ENCODE assay signal across 15 mouse cellular contexts in the genomic region with DNA sequence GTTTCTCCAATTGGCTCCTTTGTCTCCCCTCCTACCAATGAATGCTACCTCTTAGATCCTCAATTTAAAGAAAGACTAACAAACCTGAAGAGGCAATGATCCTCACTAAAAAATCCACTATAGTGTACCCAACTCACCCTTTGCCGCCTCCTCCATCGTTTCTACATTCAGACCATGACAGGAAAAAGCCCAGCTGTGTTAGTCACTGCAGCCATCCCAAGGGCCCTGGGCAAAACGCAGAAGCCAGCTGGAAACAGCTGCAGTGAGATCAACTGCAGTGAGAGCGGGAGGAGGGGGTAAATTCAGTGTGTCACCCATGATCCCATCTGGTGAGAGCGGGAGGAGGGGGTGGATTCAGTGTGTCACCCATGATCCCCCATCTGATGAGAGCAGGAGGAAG. TPM values are rescaled to one million over a fixed set of nuclear protein-coding genes. Genes with fewer than 3 reads are reported as not detected.
DNase-seq lines count a peak whose midpoint lies in the region; ATAC-seq lines count a peak whose summit lies in the region.
"Had no signal": no experiment of that assay in that cellular context is flagged by ENCODE, and none has a peak within 500 bp of the region (broad histone marks: within the 10 kb centered on the region; RNA-seq: fewer than 3 reads in every experiment).

No protein-coding gene starts in this region.

- intact Hi-C loops in heart, postnatal 25 days (cut with DNase I), result loop anchor here (5.0 kb wide), 1 partner anchor 52 kb away; no protein-coding TSS in a partner anchor
- intact Hi-C loops in left cerebral cortex, postnatal 25 days (cut with DNase I), result no loop called here

- no peak overlapping the region for H3K4me2 ChIP-seq in kidney, embryonic 15.5 days
- no peak overlapping the region for H3K4me2 ChIP-seq in kidney, embryonic 14.5 days (replicated peaks; ENCODE audit: low read depth, low read length)
- H3K4me2 ChIP-seq: hindbrain, embryonic 15.5 days had no signal

- no peaks in the 10 kb centered on the region for H3K36me3 ChIP-seq in kidney, embryonic 15.5 days
- no peaks in the 10 kb centered on the region for H3K36me3 ChIP-seq in kidney, embryonic 14.5 days (ENCODE audit: control insufficient read depth, insufficient read depth, low read length)
- H3K36me3 ChIP-seq: hindbrain, embryonic 15.5 days had no signal

- H3K27me3 ChIP-seq in kidney, embryonic 15.5 days, result no peaks in the 10 kb centered on the region
- H3K27me3 ChIP-seq in kidney, embryonic 14.5 days (ENCODE audit: control insufficient read depth, insufficient read depth, low read length), result no peaks in the 10 kb centered on the region
- H3K27me3 ChIP-seq: hindbrain, embryonic 15.5 days had no signal

- 0 out of 2 replicates have a peak overlapping the region, but pooled peaks have one; percentile 2 for H3K27ac ChIP-seq in kidney, embryonic 15.5 days
- no peak overlapping the region for H3K27ac ChIP-seq in kidney, embryonic 14.5 days (ENCODE audit: low read depth, low read length)
- H3K27ac ChIP-seq: hindbrain, embryonic 15.5 days had no signal

- DNase-seq in testis, postnatal 10 days (ENCODE audit: low spot score), result peak; percentile 50
- no peak for DNase-seq in testis, postnatal 14 days (ENCODE audit: low spot score)
- peak; percentile 54 for DNase-seq in heart, postnatal 25 days (ENCODE audit: low spot score)
- no peak for DNase-seq in urinary bladder, postnatal 14 days (ENCODE audit: low spot score)
- no peak for DNase-seq in left cerebral cortex, postnatal 25 days (ENCODE audit: low spot score in 2 of 2)
- DNase-seq: cerebellum, postnatal 25 days; left cerebral cortex, postnatal 4 days; spleen, adult 18-20 months; thymus, adult 2 months had no signal

- H3K9me3 ChIP-seq in kidney, embryonic 15.5 days (replicated peaks), result no peaks in the 10 kb centered on the region
- H3K9me3 ChIP-seq in kidney, embryonic 14.5 days (ENCODE audit: control insufficient read depth, low read length), result no peaks in the 10 kb centered on the region
- H3K9me3 ChIP-seq: hindbrain, embryonic 15.5 days had no signal

- H3K4me3 ChIP-seq in kidney, embryonic 15.5 days (replicated peaks), result no peak overlapping the region
- no peak overlapping the region for H3K4me3 ChIP-seq in kidney, embryonic 14.5 days (ENCODE audit: low read length)
- H3K4me3 ChIP-seq: hindbrain, embryonic 15.5 days had no signal

- peaks cover 49% of the 10 kb centered on the region for H3K4me1 ChIP-seq in kidney, embryonic 15.5 days
- peaks cover 19% of the 10 kb centered on the region for H3K4me1 ChIP-seq in kidney, embryonic 14.5 days (ENCODE audit: control insufficient read depth, insufficient read depth, low read length)

- WGBS in kidney, embryonic 15.5 days, result 40% methylated on average over 5 of the region's 5 CpGs
- 42% methylated on average over 5 of the region's 5 CpGs for WGBS in kidney, embryonic 14.5 days

- ATAC-seq in kidney, embryonic 15.5 days (replicated peaks; ENCODE audit: low FRiP score), result no peak
- no peak for ATAC-seq in kidney, embryonic 14.5 days (ENCODE audit: low FRiP score, low TSS enrichment)
- no peak for ATAC-seq in cerebellum, adult (ENCODE audit: insufficient number of reproducible peaks, low FRiP score, low TSS enrichment)
- ATAC-seq: CD4-positive, CD25-positive, alpha-beta regulatory T cell, adult 4 months; midbrain, embryonic 16.5 days had no signal

- H3K9ac ChIP-seq in kidney, embryonic 15.5 days, result no peak overlapping the region
- H3K9ac ChIP-seq in kidney, embryonic 14.5 days (ENCODE audit: low read depth, low read length), result no peak overlapping the region
- H3K9ac ChIP-seq: hindbrain, embryonic 15.5 days had no signal

RNA-seq across cellular contexts. Expression of a gene that starts 28.0 kb away (rescaled TPM):
- 41.6 and 47.7 TPM in 2 replicates for polyA plus RNA-seq in kidney, embryonic 15.5 days (2015; fragmentation: Nextera tagmentation; extraction: Ambion mirVana)
- polyA plus RNA-seq in kidney, embryonic 14.5 days (2014; fragmentation: Nextera tagmentation; extraction: Ambion mirVana), result 57.6 and 64.6 TPM in 2 replicates
- 100 to 1,000 TPM; 111 to 117 TPM for total RNA-seq in heart, postnatal 25 days (2021)
- 100 to 1,000 TPM; 244 to 265 TPM for total RNA-seq in left cerebral cortex, postnatal 25 days (2021)
- polyA plus RNA-seq: CD4-positive, CD25-positive, alpha-beta regulatory T cell, adult 4 months had no signal

Comparison
In these comparisons a context has a peak if more than half of its experiments do, and no peak if none do; other contexts are left out.
1. DNase-seq: peak in testis, postnatal 10 days (single experiment) and heart, postnatal 25 days (single experiment); none in testis, postnatal 14 days (single experiment), urinary bladder, postnatal 14 days (single experiment) and left cerebral cortex, postnatal 25 days (0 of 2).